Mouse (Mus musculus) heart, postnatal 4 days (tissue): ENCODE data around the gene Ttc7b. TPM values are rescaled to one million over a fixed set of nuclear protein-coding genes. Genes with fewer than 3 reads are reported as not detected.

Source experiments
- DNase-seq: peaks from one replicate; pipeline ENCODE4 v3.0.0; 2021
- total RNA-seq, 2 experiments: library from RNA; stranded (reverse); gene quantifications; 2 replicates each; pipeline ENCODE4 v1.2.3; 2021

Gene Ttc7b
- total RNA-seq, 2 experiments from 2014 or later: 75.1 to 77.4 TPM

DNA sequence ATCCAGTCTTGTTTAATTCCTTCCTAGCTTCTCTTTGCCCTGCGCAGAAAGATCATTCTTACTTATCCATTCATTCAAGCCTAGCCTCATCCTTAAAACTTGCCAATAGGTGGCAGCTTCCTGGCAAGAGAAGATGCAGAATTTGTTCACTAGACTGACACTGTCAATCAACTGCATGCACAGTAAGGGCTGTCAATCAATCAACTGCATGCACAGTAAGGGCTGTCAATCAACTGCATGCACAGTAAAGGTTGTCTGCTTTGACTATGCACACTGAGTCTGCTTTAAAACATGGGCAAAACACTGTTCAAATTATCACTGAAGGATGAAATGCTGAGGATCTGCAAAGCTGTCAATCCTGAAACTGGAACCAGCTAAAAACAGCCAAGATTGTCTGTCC, 37.6 kb downstream of the Ttc7b start:
- DNase-seq: no peak

GRCm38 (mm10) chr12:100482255-100482654, 38.4 kb downstream of the Ttc7b start:
- no peak for DNase-seq

DNA sequence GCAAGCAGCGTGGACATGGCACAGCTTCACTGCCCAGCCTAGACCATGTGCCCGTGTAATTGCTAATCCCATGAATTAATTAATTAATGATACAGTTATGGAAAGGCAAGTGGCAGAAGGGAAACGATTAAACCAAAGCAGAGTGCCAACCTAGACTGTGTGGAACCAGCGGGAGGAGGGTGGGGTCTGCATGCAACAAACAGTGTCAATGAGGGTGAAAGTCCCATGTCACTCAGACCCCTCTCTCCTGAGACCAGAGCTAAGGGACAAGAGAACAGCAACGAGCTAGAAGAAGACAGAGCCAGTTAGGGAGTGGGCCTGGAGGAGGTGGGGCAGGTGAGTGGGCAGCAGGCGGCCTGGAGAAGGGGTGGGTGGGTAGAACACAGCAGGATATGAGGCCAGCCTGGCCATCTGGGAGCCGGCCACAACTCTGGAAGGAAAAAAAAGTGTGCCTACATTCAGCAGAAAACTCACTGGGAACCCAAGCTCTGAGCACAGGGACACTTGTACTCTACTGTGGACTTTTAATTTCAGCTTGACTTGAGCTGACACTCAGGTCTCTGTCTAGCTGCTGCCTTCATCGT, 39.1 kb downstream of the Ttc7b start:
- DNase-seq: no peak

- no peak for DNase-seq
Measured at GRCm38 (mm10) chr12:100480642-100481442, 39.8 kb downstream of the Ttc7b start.

DNA sequence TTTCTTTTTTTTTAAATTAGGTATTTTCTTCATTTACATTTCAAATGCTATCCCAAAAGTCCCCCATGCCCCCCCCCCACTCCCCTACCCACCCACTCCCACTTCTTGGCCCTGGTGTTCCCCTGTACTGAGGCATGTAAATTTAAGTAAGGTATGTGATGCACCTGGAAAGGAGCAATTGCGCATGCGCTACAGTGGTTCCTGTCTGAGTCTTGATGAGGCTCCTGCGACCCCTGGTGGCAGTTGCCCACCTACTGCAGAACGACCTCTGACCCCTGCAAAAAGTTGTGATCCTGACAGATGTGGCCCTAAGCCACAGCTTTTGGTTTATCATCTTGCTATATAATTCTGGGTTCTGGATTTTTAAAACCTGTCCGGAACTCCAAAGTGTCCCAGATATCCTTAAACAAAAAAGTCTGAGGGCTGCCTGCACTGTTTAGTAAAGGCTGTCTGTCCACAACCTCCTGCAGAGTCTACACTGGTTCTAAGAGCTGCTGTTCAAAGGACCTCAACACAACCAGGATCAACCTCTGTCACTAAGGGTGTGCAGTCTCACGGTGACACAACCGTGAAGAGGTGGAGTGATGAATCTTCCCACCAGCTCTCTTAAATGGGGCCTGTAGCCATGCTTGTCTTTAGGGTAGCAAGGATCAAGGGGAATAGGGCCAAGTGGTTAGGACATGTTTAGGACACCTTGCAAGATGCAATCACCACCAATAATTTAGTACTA, 40.6 kb downstream of the Ttc7b start:
- peak; percentile 76 for DNase-seq

GRCm38 (mm10) chr12:100479270-100479869, 41.3 kb downstream of the Ttc7b start:
- no peak for DNase-seq

DNA sequence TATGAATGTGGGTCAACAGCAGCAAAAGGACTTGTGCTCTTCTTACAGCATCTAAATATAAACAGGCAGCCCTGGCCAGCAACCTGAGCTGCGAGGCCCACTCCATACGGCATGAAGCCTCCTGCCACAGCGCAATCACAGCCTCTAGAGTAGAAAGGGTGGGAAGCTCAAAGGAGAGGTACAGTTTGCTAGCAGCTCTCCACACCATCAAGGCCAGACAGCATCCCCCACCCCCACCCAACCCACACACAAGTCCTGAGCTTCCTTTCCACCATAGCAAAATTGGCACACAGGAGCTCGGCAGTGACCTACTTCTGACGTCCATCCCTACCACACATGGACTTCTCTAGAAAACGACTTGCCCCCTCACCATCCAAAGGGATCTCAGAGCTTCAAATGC, 42.0 kb downstream of the Ttc7b start:
- no peak for DNase-seq

GRCm38 (mm10) chr12:100478151-100478550, 42.5 kb downstream of the Ttc7b start:
- no peak for DNase-seq

- no peak for DNase-seq
Measured at GRCm38 (mm10) chr12:100477474-100477873, 43.2 kb downstream of the Ttc7b start.

DNA sequence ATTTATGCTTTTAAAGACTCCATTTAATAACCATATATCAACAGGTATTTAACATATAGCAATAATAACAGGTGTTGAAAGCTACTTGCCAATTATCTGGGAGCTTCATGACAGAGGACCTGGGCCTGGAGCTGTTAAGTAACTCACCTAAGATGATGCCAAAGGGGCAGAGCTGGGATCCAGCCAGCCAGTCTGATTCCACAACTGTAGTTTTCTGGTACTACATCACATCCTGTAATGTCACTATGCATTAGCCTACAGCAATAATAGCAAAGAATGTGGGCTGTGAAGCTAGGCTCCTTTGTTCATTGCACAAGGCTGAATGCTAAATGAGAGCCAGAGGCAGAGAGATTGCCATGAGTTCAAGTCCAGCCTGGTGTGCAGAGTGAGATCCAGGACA, 44.3 kb downstream of the Ttc7b start:
- DNase-seq: no peak

- DNase-seq: no peak
Measured at GRCm38 (mm10) chr12:100475489-100475888, 45.1 kb downstream of the Ttc7b start.

DNA sequence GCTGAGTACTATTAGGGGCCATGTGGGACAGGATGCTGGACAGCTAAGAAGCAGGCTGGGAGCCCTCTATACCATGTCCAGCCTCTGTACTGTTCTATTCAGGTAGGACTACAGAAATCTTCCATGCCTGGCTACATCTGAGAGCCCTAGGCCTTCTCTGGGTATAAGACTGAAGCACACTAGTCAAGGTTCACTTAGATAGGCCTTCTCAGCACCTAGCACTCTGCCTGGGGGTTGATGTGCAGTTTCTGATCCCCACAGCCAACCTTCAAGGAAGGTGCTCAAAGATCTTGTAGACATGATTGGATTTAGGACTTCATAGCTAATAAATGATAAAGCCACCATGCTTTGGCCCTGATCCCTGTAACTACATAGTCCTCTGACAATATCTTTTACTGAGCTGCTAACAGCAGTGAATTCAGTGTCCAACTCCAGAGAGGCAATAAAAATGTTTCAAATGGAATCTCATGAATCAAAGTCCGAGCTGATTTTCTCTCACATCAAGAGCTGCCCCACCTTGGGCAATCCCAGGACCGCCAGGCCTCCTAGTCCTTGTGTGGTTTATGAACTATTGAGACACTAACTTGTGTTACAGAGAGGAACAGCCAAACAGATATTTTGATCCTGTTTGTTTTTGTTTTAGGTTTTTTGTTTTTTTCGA, 45.8 kb downstream of the Ttc7b start:
- no peak for DNase-seq

DNA sequence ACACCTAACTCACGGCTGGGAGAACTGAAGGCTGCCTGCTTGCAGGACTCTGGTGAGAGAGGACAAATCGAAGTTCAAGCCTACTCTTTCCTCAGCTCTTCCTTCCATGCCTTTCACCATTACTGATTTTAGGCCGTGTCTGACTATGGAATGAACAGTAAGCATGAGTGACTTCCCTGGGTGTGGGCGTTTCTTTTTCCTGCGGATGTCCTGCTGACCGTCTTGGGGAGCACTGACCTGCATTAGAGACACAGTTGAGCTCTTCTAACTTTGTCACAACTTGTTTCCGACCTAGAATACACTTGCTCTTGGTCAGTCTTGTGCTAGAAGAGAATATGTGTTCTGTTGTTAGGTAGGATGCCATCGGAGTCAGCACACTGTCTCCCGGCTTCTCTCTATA, 50.3 kb downstream of the Ttc7b start:
- no peak for DNase-seq

GRCm38 (mm10) chr12:100469503-100470293, 50.9 kb downstream of the Ttc7b start:
- no peak for DNase-seq

DNA sequence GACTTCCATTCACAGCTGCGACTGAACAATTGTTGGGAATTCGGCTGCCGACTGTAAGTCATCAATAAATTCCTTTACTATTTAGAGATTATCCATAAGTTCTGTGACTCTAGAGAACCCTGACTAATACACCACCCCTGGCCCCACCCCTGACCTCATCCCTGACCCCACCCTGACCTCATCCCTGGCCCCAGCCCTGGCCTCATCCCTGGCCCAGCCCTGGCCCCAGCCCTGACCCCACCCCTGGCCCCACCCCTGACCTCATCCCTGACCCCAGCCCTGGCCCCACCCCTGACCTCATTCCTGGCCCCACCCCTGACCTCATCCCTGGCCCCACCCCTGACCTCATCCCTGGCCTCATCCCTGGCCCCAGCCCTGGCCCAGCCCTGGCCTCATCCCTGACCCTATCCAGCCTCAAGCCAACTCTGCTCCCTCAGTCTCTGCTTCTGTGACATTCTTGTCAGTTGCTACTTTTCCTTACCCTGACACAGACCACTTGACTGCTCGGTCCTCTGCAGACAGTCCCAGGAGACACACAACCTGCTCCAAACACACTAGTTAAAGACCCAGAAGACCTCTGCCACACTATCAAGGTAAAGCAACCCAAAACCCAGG, 55.4 kb downstream of the Ttc7b start:
- no peak for DNase-seq

DNA sequence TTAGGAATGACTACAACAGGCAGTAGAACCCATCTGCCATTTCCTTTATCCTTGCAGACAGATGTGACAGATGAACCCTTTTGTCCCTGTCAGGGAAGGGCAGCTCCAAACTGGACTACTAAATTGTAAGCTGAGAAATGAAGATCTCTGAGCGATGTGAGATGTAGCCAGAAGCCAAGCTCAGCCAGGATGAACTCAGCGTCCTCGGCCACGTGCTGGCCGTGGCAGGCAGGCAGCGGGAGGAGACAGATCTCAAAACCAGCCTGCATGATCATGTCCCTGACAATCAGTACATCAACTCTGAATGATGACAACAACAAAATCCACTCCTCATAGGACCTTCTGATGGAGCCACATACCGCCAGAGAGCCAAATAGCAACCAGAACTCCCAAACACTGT, 62.9 kb downstream of the Ttc7b start:
- DNase-seq: no peak

- no peak for DNase-seq
Measured at GRCm38 (mm10) chr12:100456257-100456975, 64.2 kb downstream of the Ttc7b start.

DNA sequence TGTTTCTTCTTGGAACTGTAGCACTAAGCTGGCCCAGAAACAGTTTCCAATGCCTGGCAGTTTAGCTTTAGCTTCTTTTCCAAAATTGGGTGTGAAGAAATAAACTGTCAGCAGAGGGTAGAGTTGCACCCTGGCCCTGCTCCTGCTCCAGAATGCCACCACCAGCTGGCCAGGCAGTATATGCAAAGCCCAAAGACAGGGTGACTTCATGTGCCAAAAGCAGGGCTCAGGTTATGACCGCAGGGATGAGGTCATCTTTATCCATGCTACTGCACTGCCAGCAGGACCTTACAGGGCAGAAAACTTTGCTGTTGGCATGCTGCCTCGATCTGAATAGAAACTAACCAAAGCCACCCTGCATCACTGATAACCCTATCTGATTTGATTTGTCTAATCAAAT, 65.2 kb downstream of the Ttc7b start:
- peak; percentile 69 for DNase-seq

- no peak for DNase-seq
Measured at GRCm38 (mm10) chr12:100447701-100448277, 72.8 kb downstream of the Ttc7b start.

DNA sequence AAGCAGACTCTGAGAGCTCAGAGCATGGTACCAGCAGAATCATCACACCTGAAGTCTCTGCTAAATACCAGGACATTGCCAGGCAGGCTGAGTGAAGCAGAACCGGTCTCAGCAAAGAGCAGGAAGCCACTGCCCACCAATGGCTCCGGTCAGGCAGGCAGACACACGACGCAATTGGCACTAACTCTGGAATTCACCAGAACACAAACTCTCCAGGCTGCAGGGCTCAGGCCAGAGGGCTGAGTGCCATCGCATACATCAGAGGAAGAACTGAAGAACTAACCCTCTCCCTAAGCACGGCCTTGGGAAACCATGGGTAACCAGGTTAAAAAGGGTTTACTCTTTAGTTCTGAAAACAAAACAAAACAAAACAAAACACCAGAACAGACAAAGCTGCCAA, 73.5 kb downstream of the Ttc7b start:
- peak; percentile 56 for DNase-seq
